ENCODE assay signal across 26 mouse cellular contexts in the genomic region with DNA sequence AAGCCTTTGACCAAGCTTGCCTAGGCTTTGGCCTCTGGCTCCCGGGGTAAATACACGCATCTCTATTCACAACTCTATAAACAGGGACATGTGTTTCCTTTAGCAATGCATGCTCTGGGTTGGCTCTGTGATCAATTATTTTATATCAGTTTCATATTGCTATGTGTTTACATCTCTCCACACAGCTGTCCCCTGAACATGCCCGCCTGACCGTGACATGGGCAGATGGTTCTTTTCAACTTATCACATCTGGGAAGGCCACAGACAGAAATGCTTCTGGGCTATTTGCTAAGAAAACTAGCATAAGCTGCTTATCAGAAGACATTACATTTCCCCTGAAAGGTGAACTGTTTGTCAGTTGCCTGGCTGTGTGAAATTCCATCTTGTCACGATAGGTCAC.
DNase-seq lines count a peak whose midpoint lies in the region; ATAC-seq lines count a peak whose summit lies in the region.
"Had no signal": no experiment of that assay in that cellular context is flagged by ENCODE, and none has a peak within 500 bp of the region (broad histone marks: within the 10 kb centered on the region; RNA-seq: fewer than 3 reads in every experiment).

No protein-coding gene starts in this region.

- DNase-seq in embryo, embryonic 11 days = peak; percentile 13
- DNase-seq in embryo, embryonic 10.5 days (ENCODE audit: low spot score) = no peak
- DNase-seq in lung, postnatal 14 days = no peak
- peak; percentile 48 for DNase-seq in retina, postnatal 1 day
- no peak for DNase-seq in retina, embryonic 14.5 days (ENCODE audit: low spot score)
- no peak for DNase-seq in heart, postnatal 25 days (ENCODE audit: low spot score)
- no peak for DNase-seq in adrenal gland, postnatal 10 days
- DNase-seq: adrenal gland, adult 8-10 months; adrenal gland, postnatal 36 days; cerebellum, adult 18-20 months; cerebellum, adult 9-10 months; cerebellum, postnatal 14 days; gastrocnemius, postnatal 10 days; gastrocnemius, postnatal 36 days; heart, adult 2 months; heart, postnatal 36 days had no signal

- H3K4me2 ChIP-seq in lung, embryonic 16.5 days (ENCODE audit: low read depth, low read length) = no peak overlapping the region
- H3K4me2 ChIP-seq: embryonic facial prominence, embryonic 13.5 days; forebrain, embryonic 13.5 days; heart, embryonic 11.5 days; hindbrain, embryonic 13.5 days had no signal

- H3K9me3 ChIP-seq in lung, embryonic 16.5 days (ENCODE audit: control insufficient read depth, low read length) = no peaks in the 10 kb centered on the region
- H3K9me3 ChIP-seq: embryonic facial prominence, embryonic 13.5 days; forebrain, embryonic 10.5 days; forebrain, embryonic 13.5 days; hindbrain, embryonic 10.5 days; hindbrain, embryonic 13.5 days had no signal

- WGBS in lung, embryonic 16.5 days = 40% methylated on average over 5 of the region's 5 CpGs

- H3K4me3 ChIP-seq in lung, embryonic 16.5 days (ENCODE audit: low read length) = no peak overlapping the region
- H3K4me3 ChIP-seq: embryonic facial prominence, embryonic 13.5 days; forebrain, embryonic 10.5 days; forebrain, embryonic 13.5 days; heart, adult 2 months; hindbrain, embryonic 10.5 days; hindbrain, embryonic 13.5 days had no signal

- intact Hi-C loops in heart, postnatal 25 days (cut with DNase I) = no loop called here

- H3K27ac ChIP-seq in lung, embryonic 16.5 days (ENCODE audit: low read length) = no peak overlapping the region
- H3K27ac ChIP-seq: embryonic facial prominence, embryonic 13.5 days; forebrain, embryonic 10.5 days; forebrain, embryonic 13.5 days; heart, adult 2 months; hindbrain, embryonic 10.5 days; hindbrain, embryonic 13.5 days had no signal

- H3K9ac ChIP-seq in lung, embryonic 16.5 days (ENCODE audit: low read length) = no peak overlapping the region
- H3K9ac ChIP-seq: embryonic facial prominence, embryonic 13.5 days; forebrain, embryonic 13.5 days; hindbrain, embryonic 13.5 days had no signal

- no peaks in the 10 kb centered on the region for H3K36me3 ChIP-seq in lung, embryonic 16.5 days (ENCODE audit: control insufficient read depth, insufficient read depth, low read length)
- H3K36me3 ChIP-seq: embryonic facial prominence, embryonic 13.5 days; forebrain, embryonic 10.5 days; hindbrain, embryonic 10.5 days; hindbrain, embryonic 13.5 days had no signal

- H3K4me1 ChIP-seq in lung, embryonic 16.5 days (replicated peaks; ENCODE audit: control insufficient read depth, insufficient read depth, low read length) = no peaks in the 10 kb centered on the region

- no peaks in the 10 kb centered on the region for H3K27me3 ChIP-seq in lung, embryonic 16.5 days (ENCODE audit: control insufficient read depth, insufficient read depth, low read depth, low read length)
- H3K27me3 ChIP-seq: embryonic facial prominence, embryonic 13.5 days; forebrain, embryonic 13.5 days; hindbrain, embryonic 13.5 days had no signal

- peak; percentile 49 for ATAC-seq in lung, embryonic 16.5 days (ENCODE audit: low read depth)
- ATAC-seq: activated CD4-positive, CD25-positive, alpha-beta regulatory T cell, adult 4 months; forebrain, embryonic 13.5 days; forebrain, embryonic 16.5 days; hindbrain, embryonic 16.5 days had no signal

Comparison
In these comparisons a context has a peak if more than half of its experiments do, and no peak if none do; other contexts are left out.
1. DNase-seq: peak in embryo, embryonic 11 days (single experiment) and retina, postnatal 1 day (single experiment); none in embryo, embryonic 10.5 days (single experiment), lung, postnatal 14 days (single experiment), retina, embryonic 14.5 days (single experiment), heart, postnatal 25 days (single experiment) and adrenal gland, postnatal 10 days (single experiment).